Mouse (Mus musculus): ENCODE data around the gene Clhc1.

DNA sequence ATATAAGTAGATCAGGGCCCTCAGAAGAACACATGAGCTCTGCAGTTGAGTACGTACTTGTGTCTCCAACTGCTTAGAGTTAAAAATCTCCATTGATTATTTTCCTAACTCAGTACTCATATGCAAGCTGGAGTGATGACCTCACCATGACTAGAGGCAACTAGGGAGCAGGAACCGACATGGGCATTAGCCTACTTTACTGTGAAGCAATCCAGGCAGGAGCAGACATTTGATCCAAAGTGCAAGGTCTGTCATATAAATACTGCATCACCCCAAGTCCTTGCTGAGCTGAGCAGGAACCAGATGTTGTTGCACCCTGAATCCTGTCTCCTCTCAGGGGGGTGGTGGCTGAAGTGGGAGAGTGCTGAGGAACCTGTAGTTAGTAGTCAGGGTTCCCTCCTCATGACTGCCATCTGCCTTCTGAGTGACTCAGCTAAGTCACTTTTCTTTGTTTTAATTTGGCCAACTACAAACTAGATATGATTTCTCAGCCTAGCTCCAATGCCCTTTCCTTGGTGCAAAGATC is 59.8 kb downstream of the Clhc1 start:
- TF ChIP-seq CTCF (IDR thresholded peaks at IDR 0.05; ENCODE audit: insufficient read depth, low read depth, low read length) (no peak), POLR2A (IDR thresholded peaks at IDR 0.05; ENCODE audit: insufficient read depth, low read depth, low read length) (no peak)
